Comparison of ENCODE assay signal across 8 mouse cellular contexts in the genomic region with DNA sequence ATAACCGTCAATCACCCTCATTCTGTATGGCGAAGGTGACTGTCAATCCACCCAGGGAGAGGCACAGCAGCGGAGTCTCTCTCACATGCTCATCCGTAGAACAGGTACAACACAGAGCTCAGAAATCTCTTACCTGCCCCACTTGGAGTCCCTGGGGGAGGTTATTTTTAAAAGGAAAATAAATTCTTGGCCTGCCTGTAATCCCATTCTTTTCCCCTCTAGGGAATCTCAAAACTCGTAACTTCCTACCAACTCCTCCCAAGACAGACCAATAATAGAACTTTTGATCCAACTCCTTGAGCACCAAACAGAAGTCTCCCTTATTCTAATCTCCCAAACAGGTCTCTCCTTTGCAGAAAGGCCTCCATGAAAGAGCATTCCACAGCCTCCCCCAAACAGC.
DNase-seq lines count a peak whose midpoint lies in the region; ATAC-seq and TF ChIP-seq lines count a peak whose summit lies in the region.

No protein-coding gene starts in this region.

- DNase-seq in hindbrain, embryonic 10.5 days (ENCODE audit: low spot score): no peak
- DNase-seq in hindbrain, postnatal 0 days (ENCODE audit: low spot score): no peak
- no peak for DNase-seq in neural tube, embryonic 11.5 days (ENCODE audit: low spot score)
- no peak for DNase-seq in cerebellum, postnatal 10 days
- DNase-seq in right cerebral cortex, postnatal 36 days (ENCODE audit: low spot score in 2 of 2): no peak

- H3K9me3 ChIP-seq in hindbrain, embryonic 10.5 days: no peaks in the 10 kb centered on the region
- no peaks in the 10 kb centered on the region for H3K9me3 ChIP-seq in hindbrain, postnatal 0 days (ENCODE audit: low read length)
- H3K9me3 ChIP-seq in neural tube, embryonic 11.5 days (ENCODE audit: control insufficient read depth, low read length): no peaks in the 10 kb centered on the region
- H3K9me3 ChIP-seq in neural tube, embryonic 15.5 days (replicated peaks): no peaks in the 10 kb centered on the region
- no peaks in the 10 kb centered on the region for H3K9me3 ChIP-seq in intestine, embryonic 16.5 days (ENCODE audit: control insufficient read depth, low read length)
- H3K9me3 ChIP-seq in stomach, embryonic 14.5 days (ENCODE audit: control insufficient read depth, low read depth, low read length): no peaks in the 10 kb centered on the region

- WGBS in hindbrain, embryonic 10.5 days: 77% methylated on average over 5 of the region's 5 CpGs
- 78% methylated on average over 5 of the region's 5 CpGs for WGBS in hindbrain, postnatal 0 days
- WGBS in neural tube, embryonic 11.5 days: 81% methylated on average over 5 of the region's 5 CpGs
- 81% methylated on average over 5 of the region's 5 CpGs for WGBS in neural tube, embryonic 15.5 days
- 81% methylated on average over 5 of the region's 5 CpGs for WGBS in intestine, embryonic 16.5 days
- 71% methylated on average over 5 of the region's 5 CpGs for WGBS in stomach, embryonic 14.5 days

- H3K4me3 ChIP-seq in hindbrain, embryonic 10.5 days: no peak overlapping the region
- no peak overlapping the region for H3K4me3 ChIP-seq in hindbrain, postnatal 0 days (ENCODE audit: low read length)
- H3K4me3 ChIP-seq in neural tube, embryonic 11.5 days (ENCODE audit: low read depth, low read length): no peak overlapping the region
- no peak overlapping the region for H3K4me3 ChIP-seq in neural tube, embryonic 15.5 days (replicated peaks)
- no peak overlapping the region for H3K4me3 ChIP-seq in intestine, embryonic 16.5 days (ENCODE audit: low read length)
- no peak overlapping the region for H3K4me3 ChIP-seq in stomach, embryonic 14.5 days (ENCODE audit: low read depth, low read length)

- H3K27me3 ChIP-seq in hindbrain, embryonic 10.5 days (ENCODE audit: insufficient read depth, poor library complexity, severe bottlenecking): no peaks in the 10 kb centered on the region
- H3K27me3 ChIP-seq in hindbrain, postnatal 0 days (ENCODE audit: insufficient read depth, low read length): no peaks in the 10 kb centered on the region
- H3K27me3 ChIP-seq in neural tube, embryonic 11.5 days (ENCODE audit: control insufficient read depth, insufficient read depth, low read length): no peaks in the 10 kb centered on the region
- no peaks in the 10 kb centered on the region for H3K27me3 ChIP-seq in neural tube, embryonic 15.5 days (replicated peaks)
- H3K27me3 ChIP-seq in intestine, embryonic 16.5 days (replicated peaks; ENCODE audit: control insufficient read depth, insufficient read depth, low read length): no peaks in the 10 kb centered on the region
- no peaks in the 10 kb centered on the region for H3K27me3 ChIP-seq in stomach, embryonic 14.5 days (ENCODE audit: control insufficient read depth, insufficient read depth, low read length)

- peaks cover 14% of the 10 kb centered on the region for H3K36me3 ChIP-seq in hindbrain, embryonic 10.5 days
- no peaks in the 10 kb centered on the region for H3K36me3 ChIP-seq in hindbrain, postnatal 0 days (ENCODE audit: insufficient read depth, low read length)
- H3K36me3 ChIP-seq in neural tube, embryonic 11.5 days (ENCODE audit: control insufficient read depth, insufficient read depth, low read length): no peaks in the 10 kb centered on the region; the same call in 1 of the 2 replicates
- H3K36me3 ChIP-seq in neural tube, embryonic 15.5 days: no peaks in the 10 kb centered on the region
- H3K36me3 ChIP-seq in intestine, embryonic 16.5 days (ENCODE audit: control insufficient read depth, insufficient read depth, low read length): no peaks in the 10 kb centered on the region
- H3K36me3 ChIP-seq in stomach, embryonic 14.5 days (ENCODE audit: control insufficient read depth, insufficient read depth, low read length): no peaks in the 10 kb centered on the region; the same call in 1 of the 2 replicates

- peaks cover 47% of the 10 kb centered on the region for H3K4me1 ChIP-seq in hindbrain, embryonic 10.5 days (replicated peaks)
- H3K4me1 ChIP-seq in hindbrain, postnatal 0 days (ENCODE audit: insufficient read depth, low read length): no peaks in the 10 kb centered on the region
- no peaks in the 10 kb centered on the region for H3K4me1 ChIP-seq in neural tube, embryonic 11.5 days (ENCODE audit: control insufficient read depth, insufficient read depth, low read length)
- peaks cover 28% of the 10 kb centered on the region for H3K4me1 ChIP-seq in neural tube, embryonic 15.5 days
- H3K4me1 ChIP-seq in intestine, embryonic 16.5 days (ENCODE audit: control insufficient read depth, insufficient read depth, low read length): peaks cover 34% of the 10 kb centered on the region
- H3K4me1 ChIP-seq in stomach, embryonic 14.5 days (ENCODE audit: control insufficient read depth, insufficient read depth, low read length): peaks cover 37% of the 10 kb centered on the region

- TF ChIP-seq CTCF in hindbrain, postnatal 0 days (IDR thresholded peaks at IDR 0.05; ENCODE audit: low read depth): no peak

- ATAC-seq in hindbrain, postnatal 0 days: no peak
- no peak for ATAC-seq in neural tube, embryonic 11.5 days (ENCODE audit: insufficient read depth, low FRiP score, low TSS enrichment)
- ATAC-seq in neural tube, embryonic 15.5 days (ENCODE audit: low FRiP score): no peak
- no peak for ATAC-seq in intestine, embryonic 16.5 days
- ATAC-seq in stomach, embryonic 14.5 days (ENCODE audit: insufficient number of reproducible peaks, insufficient read depth, low FRiP score, low read depth): no peak

- H3K4me2 ChIP-seq in hindbrain, postnatal 0 days (ENCODE audit: low read depth, low read length): no peak overlapping the region
- no peak overlapping the region for H3K4me2 ChIP-seq in neural tube, embryonic 11.5 days (ENCODE audit: low read depth)
- no peak overlapping the region for H3K4me2 ChIP-seq in neural tube, embryonic 15.5 days
- no peak overlapping the region for H3K4me2 ChIP-seq in intestine, embryonic 16.5 days (ENCODE audit: low read depth, low read length)
- H3K4me2 ChIP-seq in stomach, embryonic 14.5 days (replicated peaks; ENCODE audit: low read depth, low read length): no peak overlapping the region

- H3K9ac ChIP-seq in hindbrain, postnatal 0 days (replicated peaks; ENCODE audit: low read length): no peak overlapping the region
- no peak overlapping the region for H3K9ac ChIP-seq in neural tube, embryonic 11.5 days (ENCODE audit: low read length)
- H3K9ac ChIP-seq in neural tube, embryonic 15.5 days (replicated peaks): no peak overlapping the region
- no peak overlapping the region for H3K9ac ChIP-seq in intestine, embryonic 16.5 days (ENCODE audit: low read depth, low read length)
- no peak overlapping the region for H3K9ac ChIP-seq in stomach, embryonic 14.5 days (replicated peaks; ENCODE audit: low read depth, low read length)

- peak overlapping the region; percentile 69 for H3K27ac ChIP-seq in hindbrain, embryonic 10.5 days
- no peak overlapping the region for H3K27ac ChIP-seq in hindbrain, postnatal 0 days
- H3K27ac ChIP-seq in neural tube, embryonic 11.5 days (ENCODE audit: low read depth, low read length): 0 out of 2 replicates have a peak overlapping the region, but pooled peaks have one; percentile 23
- no peak overlapping the region; the same call in 1 of the 2 replicates for H3K27ac ChIP-seq in neural tube, embryonic 15.5 days (replicated peaks)
- H3K27ac ChIP-seq in intestine, embryonic 16.5 days (ENCODE audit: low read length): peak overlapping the region; percentile 65
- peak overlapping the region; percentile 69; the same call in 1 of the 2 replicates for H3K27ac ChIP-seq in stomach, embryonic 14.5 days (ENCODE audit: low read length)

Comparison
In these comparisons a context has a peak if more than half of its experiments do, and no peak if none do; other contexts are left out.
1. H3K27ac ChIP-seq: peak in hindbrain, embryonic 10.5 days (single experiment), neural tube, embryonic 11.5 days (single experiment), intestine, embryonic 16.5 days (single experiment) and stomach, embryonic 14.5 days (single experiment); none in hindbrain, postnatal 0 days (single experiment) and neural tube, embryonic 15.5 days (single experiment).